Mouse (Mus musculus) c-Kit-negative CD71-positive TER-119-positive erythroid progenitor cells, embryonic 14.5 days (primary cell): ENCODE results near the gene Slc4a8.
"Not testable (repeated sequence)": the region's sequence is repeated elsewhere in the genome, so short reads cannot be mapped to it uniquely, and the experiment has no call there.

Experiments
- DNase-seq: peaks from one replicate; pipeline ENCODE4 v3.0.0-alpha.2; 2013; ENCODE audit warnings: low read depth, low spot score

Gene Slc4a8

GRCm38 (mm10) chr15:100773859-100774258 lies 12.3 kb downstream of the Slc4a8 start:
- not testable (repeated sequence) for DNase-seq

GRCm38 (mm10) chr15:100775189-100776166 lies 13.9 kb downstream of the Slc4a8 start:
- DNase-seq = no peak

- no peak for DNase-seq
Observed at GRCm38 (mm10) chr15:100776424-100776823, 14.9 kb downstream of the Slc4a8 start.

- no peak for DNase-seq
Observed at GRCm38 (mm10) chr15:100777020-100778016, 15.8 kb downstream of the Slc4a8 start.

- no peak for DNase-seq
Observed at GRCm38 (mm10) chr15:100779896-100780295, 18.3 kb downstream of the Slc4a8 start.

GRCm38 (mm10) chr15:100783244-100783987 lies 21.9 kb downstream of the Slc4a8 start:
- no peak for DNase-seq

- DNase-seq = no peak
Observed at GRCm38 (mm10) chr15:100790219-100790618, 28.7 kb downstream of the Slc4a8 start.

GRCm38 (mm10) chr15:100792324-100792723 lies 30.8 kb downstream of the Slc4a8 start:
- DNase-seq = no peak

- DNase-seq = no peak
Observed at GRCm38 (mm10) chr15:100800914-100801313, 39.4 kb downstream of the Slc4a8 start.

GRCm38 (mm10) chr15:100808062-100808461 lies 46.5 kb downstream of the Slc4a8 start:
- no peak for DNase-seq

GRCm38 (mm10) chr15:100808484-100808883 lies 46.9 kb downstream of the Slc4a8 start:
- no peak for DNase-seq

- no peak for DNase-seq
Observed at GRCm38 (mm10) chr15:100810243-100810642, 48.7 kb downstream of the Slc4a8 start.

- no peak for DNase-seq
Observed at GRCm38 (mm10) chr15:100813501-100813900, 52.0 kb downstream of the Slc4a8 start.

- no peak for DNase-seq
Observed at GRCm38 (mm10) chr15:100814066-100814465, 52.5 kb downstream of the Slc4a8 start.

GRCm38 (mm10) chr15:100815310-100815709 lies 53.8 kb downstream of the Slc4a8 start:
- DNase-seq = no peak

GRCm38 (mm10) chr15:100818860-100819259 lies 57.3 kb downstream of the Slc4a8 start:
- DNase-seq = no peak

GRCm38 (mm10) chr15:100821824-100822223 lies 60.3 kb downstream of the Slc4a8 start:
- no peak for DNase-seq

- DNase-seq = not testable (repeated sequence)
Observed at GRCm38 (mm10) chr15:100822370-100822769, 60.8 kb downstream of the Slc4a8 start.

GRCm38 (mm10) chr15:100825249-100825856 lies 63.8 kb downstream of the Slc4a8 start:
- DNase-seq = no peak

GRCm38 (mm10) chr15:100826076-100826475 lies 64.5 kb downstream of the Slc4a8 start:
- DNase-seq = no peak

- no peak for DNase-seq
Observed at GRCm38 (mm10) chr15:100829775-100830174, 68.2 kb downstream of the Slc4a8 start.
